8 mouse cellular contexts compared by ENCODE assay signal in the genomic region with DNA sequence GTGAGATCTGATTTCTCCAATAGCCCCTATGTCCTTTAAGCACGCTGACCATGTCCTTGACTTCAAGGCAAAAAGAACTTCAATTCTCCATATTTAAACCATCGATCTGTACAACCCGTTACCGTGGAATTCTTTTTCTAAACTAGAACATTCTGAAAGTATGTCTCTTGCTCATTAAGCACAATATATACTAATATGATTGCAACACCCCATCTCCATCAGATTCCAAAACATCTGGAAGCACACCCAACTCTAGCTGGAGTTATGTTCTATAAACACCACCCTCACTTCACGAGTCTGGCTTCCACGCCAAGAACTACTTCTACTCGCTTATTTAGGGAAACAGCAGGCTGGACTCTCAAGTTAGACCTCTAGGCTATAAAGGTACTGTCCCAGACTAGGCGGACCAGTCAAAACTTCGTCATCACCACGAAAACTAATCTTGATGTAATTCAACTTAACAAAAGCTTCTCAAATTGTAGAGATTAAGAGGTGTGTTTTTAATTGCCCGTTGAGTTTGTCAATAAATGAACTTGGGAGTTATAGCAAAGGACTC. TPM values are rescaled to one million over a fixed set of nuclear protein-coding genes. Genes with fewer than 3 reads are reported as not detected.
DNase-seq lines count a peak whose midpoint lies in the region; ATAC-seq and TF ChIP-seq lines count a peak whose summit lies in the region.

No protein-coding gene starts in this region.

- peak overlapping the region; percentile 82 for H3K4me2 ChIP-seq in forebrain, embryonic 14.5 days (ENCODE audit: low read length)
- peak overlapping the region; percentile 71 for H3K4me2 ChIP-seq in intestine, embryonic 16.5 days (ENCODE audit: low read depth, low read length)
- peak overlapping the region; percentile 66 for H3K4me2 ChIP-seq in midbrain, embryonic 15.5 days

- TF ChIP-seq CTCF in liver, adult 2 months (IDR thresholded peaks at IDR 0.05; ENCODE audit: low read depth, low read length), result no peak

- H3K9ac ChIP-seq in liver, adult 2 months (ENCODE audit: low read depth, low read length), result peak overlapping the region; percentile 94
- peak overlapping the region; percentile 91 for H3K9ac ChIP-seq in forebrain, embryonic 14.5 days (ENCODE audit: low read length)
- peak overlapping the region; percentile 92 for H3K9ac ChIP-seq in intestine, embryonic 16.5 days (ENCODE audit: low read depth, low read length)
- peak overlapping the region; percentile 95 for H3K9ac ChIP-seq in midbrain, embryonic 15.5 days

- peak; percentile 46 for DNase-seq in liver, adult 2 months (ENCODE audit: extremely low read depth, low read depth, low spot score)
- DNase-seq in liver, result no peak
- DNase-seq in forebrain, embryonic 14.5 days (ENCODE audit: low spot score), result peak; percentile 3
- no peak for DNase-seq in natural killer cell, adult 2 months (ENCODE audit: low spot score in 2 of 2)
- no peak for DNase-seq in ovary, postnatal 10 days (ENCODE audit: low spot score)

- H3K27me3 ChIP-seq in liver, adult 2 months (ENCODE audit: control insufficient read depth, insufficient read depth, low read length), result no peaks in the 10 kb centered on the region
- H3K27me3 ChIP-seq in forebrain, embryonic 14.5 days (replicated peaks; ENCODE audit: control insufficient read depth, insufficient read depth, low read length), result no peaks in the 10 kb centered on the region
- H3K27me3 ChIP-seq in intestine, embryonic 16.5 days (replicated peaks; ENCODE audit: control insufficient read depth, insufficient read depth, low read length), result no peaks in the 10 kb centered on the region
- H3K27me3 ChIP-seq in midbrain, embryonic 15.5 days (replicated peaks), result no peaks in the 10 kb centered on the region

- peak overlapping the region; percentile 69; the same call in 1 of the 2 replicates for H3K27ac ChIP-seq in liver, adult 2 months (replicated peaks; ENCODE audit: insufficient read depth, low read depth, low read length)
- peak overlapping the region; percentile 90; the same call in 1 of the 2 replicates for H3K27ac ChIP-seq in forebrain, embryonic 14.5 days (ENCODE audit: low read depth, low read length)
- H3K27ac ChIP-seq in intestine, embryonic 16.5 days (ENCODE audit: low read length), result no peak overlapping the region
- peak overlapping the region; percentile 93 for H3K27ac ChIP-seq in midbrain, embryonic 15.5 days

- 25% methylated on average over 11 of the region's 11 CpGs for WGBS in liver, adult 2 months
- 40% methylated on average over 11 of the region's 11 CpGs for WGBS in forebrain, embryonic 14.5 days
- 31% methylated on average over 11 of the region's 11 CpGs for WGBS in intestine, embryonic 16.5 days
- 45% methylated on average over 11 of the region's 11 CpGs for WGBS in midbrain, embryonic 15.5 days

- peaks cover 35% of the 10 kb centered on the region for H3K79me2 ChIP-seq in liver, adult 2 months (ENCODE audit: control insufficient read depth, insufficient read depth, low read length)

- H3K9me3 ChIP-seq in forebrain, embryonic 14.5 days (replicated peaks; ENCODE audit: control insufficient read depth, low read length), result no peaks in the 10 kb centered on the region
- no peaks in the 10 kb centered on the region for H3K9me3 ChIP-seq in intestine, embryonic 16.5 days (ENCODE audit: control insufficient read depth, low read length)
- H3K9me3 ChIP-seq in midbrain, embryonic 15.5 days, result no peaks in the 10 kb centered on the region

- peaks cover 14% of the 10 kb centered on the region for H3K4me1 ChIP-seq in liver, adult 2 months (ENCODE audit: control insufficient read depth, insufficient read depth, low read length)
- peaks cover 19% of the 10 kb centered on the region for H3K4me1 ChIP-seq in forebrain, embryonic 14.5 days (ENCODE audit: control insufficient read depth, insufficient read depth, low read length)
- H3K4me1 ChIP-seq in intestine, embryonic 16.5 days (ENCODE audit: control insufficient read depth, insufficient read depth, low read length), result peaks cover 27% of the 10 kb centered on the region
- peaks cover 27% of the 10 kb centered on the region for H3K4me1 ChIP-seq in midbrain, embryonic 15.5 days

- no peak for TF ChIP-seq POLR2A in liver, adult 2 months (IDR thresholded peaks at IDR 0.05; ENCODE audit: extremely low read depth, insufficient read depth, low read length)

- H3K36me3 ChIP-seq in liver, adult 2 months (ENCODE audit: control insufficient read depth, insufficient read depth, low read length), result no peaks in the 10 kb centered on the region
- H3K36me3 ChIP-seq in forebrain, embryonic 14.5 days (ENCODE audit: control insufficient read depth, insufficient read depth, low read length), result 0 out of 2 replicates have a peak, but pooled peaks cover 3% of the 10 kb centered on the region
- H3K36me3 ChIP-seq in intestine, embryonic 16.5 days (ENCODE audit: control insufficient read depth, insufficient read depth, low read length), result no peaks in the 10 kb centered on the region
- H3K36me3 ChIP-seq in midbrain, embryonic 15.5 days (replicated peaks), result no peaks in the 10 kb centered on the region

- peak overlapping the region; percentile 73 for H3K4me3 ChIP-seq in liver, adult 2 months (ENCODE audit: insufficient read depth, low read depth, low read length)
- peak overlapping the region; percentile 96 for H3K4me3 ChIP-seq in forebrain, embryonic 14.5 days (ENCODE audit: low read depth, low read length)
- peak overlapping the region; percentile 92 for H3K4me3 ChIP-seq in intestine, embryonic 16.5 days (ENCODE audit: low read length)
- peak overlapping the region; percentile 94 for H3K4me3 ChIP-seq in midbrain, embryonic 15.5 days

- ATAC-seq in forebrain, embryonic 14.5 days, result no peak
- ATAC-seq in intestine, embryonic 16.5 days, result no peak
- no peak for ATAC-seq in midbrain, embryonic 15.5 days (replicated peaks)
- no peak for ATAC-seq in megakaryocyte-erythroid progenitor cell, adult 5-6 weeks (replicated peaks; ENCODE audit: low FRiP score, low TSS enrichment, poor library complexity, severe bottlenecking)

RNA-seq across cellular contexts. Expression of a gene that starts 1.2 kb away (rescaled TPM):
- 20.7 and 28.8 TPM in 2 replicates for total RNA-seq in liver, adult 2 months (2014; rRNA removed)
- polyA plus RNA-seq in liver, adult 2 months (2012; rRNA removed), result 24.9 and 29.9 TPM in 2 replicates
- 42.0 and 49.6 TPM in 2 replicates for polyA plus RNA-seq in forebrain, embryonic 14.5 days (2014; fragmentation: Nextera tagmentation; extraction: Ambion mirVana)
- polyA plus RNA-seq in intestine, embryonic 16.5 days (2015; fragmentation: Nextera tagmentation; extraction: Ambion mirVana), result 67.9 and 76.8 TPM in 2 replicates
- 69.3 and 75.5 TPM in 2 replicates for polyA plus RNA-seq in midbrain, embryonic 15.5 days (2015; fragmentation: Nextera tagmentation; extraction: Ambion mirVana)
- 10.2 and 12.9 TPM in 2 replicates for total RNA-seq in megakaryocyte-erythroid progenitor cell, adult 5-6 weeks (2014; fragmentation: Nextera tagmentation)
- total RNA-seq in megakaryocyte-erythroid progenitor cell, adult 5-6 weeks (2017), result 4.6 and 5.1 TPM in 2 replicates

RNA-seq across cellular contexts. Expression of a gene that starts 27.7 kb away (rescaled TPM):
- 5.8 and 9.0 TPM in 2 replicates for total RNA-seq in liver, adult 2 months (2014; rRNA removed)
- polyA plus RNA-seq in liver, adult 2 months (2012; rRNA removed), result 15.9 and 21.2 TPM in 2 replicates
- 113 and 126 TPM in 2 replicates for polyA plus RNA-seq in forebrain, embryonic 14.5 days (2014; fragmentation: Nextera tagmentation; extraction: Ambion mirVana)
- polyA plus RNA-seq in intestine, embryonic 16.5 days (2015; fragmentation: Nextera tagmentation; extraction: Ambion mirVana), result 24.6 and 29.1 TPM in 2 replicates
- polyA plus RNA-seq in midbrain, embryonic 15.5 days (2015; fragmentation: Nextera tagmentation; extraction: Ambion mirVana), result 129 and 149 TPM in 2 replicates
- 3.1 and 5.0 TPM in 2 replicates for total RNA-seq in megakaryocyte-erythroid progenitor cell, adult 5-6 weeks (2014; fragmentation: Nextera tagmentation)
- 1.4 TPM in 1 of 2 replicates, not detected in the other for total RNA-seq in megakaryocyte-erythroid progenitor cell, adult 5-6 weeks (2017)

RNA-seq across cellular contexts. Expression of a gene that starts 34.1 kb away (rescaled TPM):
- 65.5 and 66.6 TPM in 2 replicates for total RNA-seq in liver, adult 2 months (2014; rRNA removed)
- 45.8 and 54.5 TPM in 2 replicates for polyA plus RNA-seq in liver, adult 2 months (2012; rRNA removed)
- 13.2 and 13.4 TPM in 2 replicates for polyA plus RNA-seq in forebrain, embryonic 14.5 days (2014; fragmentation: Nextera tagmentation; extraction: Ambion mirVana)
- 15.5 TPM in 2 replicates for polyA plus RNA-seq in intestine, embryonic 16.5 days (2015; fragmentation: Nextera tagmentation; extraction: Ambion mirVana)
- 28.9 and 32.1 TPM in 2 replicates for polyA plus RNA-seq in midbrain, embryonic 15.5 days (2015; fragmentation: Nextera tagmentation; extraction: Ambion mirVana)
- total RNA-seq in megakaryocyte-erythroid progenitor cell, adult 5-6 weeks (2014; fragmentation: Nextera tagmentation), result 0.28 TPM in 1 of 2 replicates, not detected in the other
- 0.23 TPM in 1 of 2 replicates, not detected in the other for total RNA-seq in megakaryocyte-erythroid progenitor cell, adult 5-6 weeks (2017)

RNA-seq across cellular contexts. Expression of a gene that starts 43.4 kb away (rescaled TPM):
- total RNA-seq in liver, adult 2 months (2014; rRNA removed), result 123 TPM in 2 replicates
- polyA plus RNA-seq in liver, adult 2 months (2012; rRNA removed), result 64.7 and 82.8 TPM in 2 replicates
- 276 and 307 TPM in 2 replicates for polyA plus RNA-seq in forebrain, embryonic 14.5 days (2014; fragmentation: Nextera tagmentation; extraction: Ambion mirVana)
- 425 and 427 TPM in 2 replicates for polyA plus RNA-seq in intestine, embryonic 16.5 days (2015; fragmentation: Nextera tagmentation; extraction: Ambion mirVana)
- 251 and 257 TPM in 2 replicates for polyA plus RNA-seq in midbrain, embryonic 15.5 days (2015; fragmentation: Nextera tagmentation; extraction: Ambion mirVana)
- total RNA-seq in megakaryocyte-erythroid progenitor cell, adult 5-6 weeks (2014; fragmentation: Nextera tagmentation), result 148 and 275 TPM in 2 replicates
- total RNA-seq in megakaryocyte-erythroid progenitor cell, adult 5-6 weeks (2017), result 249 and 303 TPM in 2 replicates

RNA-seq across cellular contexts. Expression of a gene that starts 43.4 kb away (rescaled TPM):
- total RNA-seq in liver, adult 2 months (2014; rRNA removed), result 17.7 and 17.9 TPM in 2 replicates
- 35.2 and 41.2 TPM in 2 replicates for polyA plus RNA-seq in liver, adult 2 months (2012; rRNA removed)
- polyA plus RNA-seq in forebrain, embryonic 14.5 days (2014; fragmentation: Nextera tagmentation; extraction: Ambion mirVana), result 38.9 and 50.8 TPM in 2 replicates
- 40.9 and 45.1 TPM in 2 replicates for polyA plus RNA-seq in intestine, embryonic 16.5 days (2015; fragmentation: Nextera tagmentation; extraction: Ambion mirVana)
- 51.4 and 54.9 TPM in 2 replicates for polyA plus RNA-seq in midbrain, embryonic 15.5 days (2015; fragmentation: Nextera tagmentation; extraction: Ambion mirVana)
- 2.8 and 8.2 TPM in 2 replicates for total RNA-seq in megakaryocyte-erythroid progenitor cell, adult 5-6 weeks (2014; fragmentation: Nextera tagmentation)
- 1.4 and 4.3 TPM in 2 replicates for total RNA-seq in megakaryocyte-erythroid progenitor cell, adult 5-6 weeks (2017)

Comparison
In these comparisons a context has a peak if more than half of its experiments do, and no peak if none do; other contexts are left out.
1. DNase-seq: peak in liver, adult 2 months (single experiment) and forebrain, embryonic 14.5 days (single experiment); none in liver (single experiment), natural killer cell, adult 2 months (0 of 2) and ovary, postnatal 10 days (single experiment).
2. Peak in every context shown above with its lines, with median percentiles within 50 percentile points of each other: H3K4me3 ChIP-seq, H3K9ac ChIP-seq and H3K4me2 ChIP-seq.